Mouse (Mus musculus) adrenal gland, postnatal 4 days (tissue): ENCODE measurements around the gene Olfr524. TPM values are rescaled to one million over a fixed set of nuclear protein-coding genes. Genes with fewer than 3 reads are reported as not detected.

Experiments
- DNase-seq, 2 experiments: peaks; one replicate each; pipeline ENCODE4 v3.0.0; 2021 to 2022; ENCODE audit warnings: low spot score in 2 of 2, mixed read lengths in 2 of 2
- long read RNA-seq, 2 experiments: library from polyadenylated mRNA; stranded (forward); transcript quantifications; one replicate each; pipeline ENCODE4 v2.0.0; 2021
- total RNA-seq, 2 experiments: library from RNA; stranded (reverse); gene quantifications; 2 replicates each; pipeline ENCODE4 v1.2.3; 2021

Gene Olfr524
- total RNA-seq = not detected
- long read RNA-seq, experiment 1 = 0 reads
- long read RNA-seq, experiment 2 = 0 reads

DNA sequence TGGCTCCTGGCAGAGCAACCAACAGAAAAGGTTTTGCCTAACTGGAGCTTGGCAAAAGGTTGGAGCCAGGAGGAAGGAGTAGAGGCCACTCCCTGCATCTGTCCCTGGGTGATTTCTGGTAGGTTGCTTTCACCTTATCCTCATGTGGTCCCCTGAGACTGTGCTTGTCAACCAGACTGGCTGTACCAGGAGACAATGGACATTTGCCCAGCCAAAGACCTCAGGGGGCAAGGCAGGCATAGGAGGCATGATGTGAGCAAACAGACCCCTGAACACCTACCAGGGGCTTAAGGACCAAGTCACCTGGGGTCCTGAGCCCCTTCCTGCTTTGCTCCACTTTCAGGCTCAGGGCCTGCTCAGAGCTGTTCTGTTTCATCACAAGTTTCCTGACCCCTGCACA is at the start of gene Olfr524:
Gene Olfr524, minus strand, starts transcription at position 101 of the 400 bp plus-strand sequence.
- no peak for DNase-seq

DNA sequence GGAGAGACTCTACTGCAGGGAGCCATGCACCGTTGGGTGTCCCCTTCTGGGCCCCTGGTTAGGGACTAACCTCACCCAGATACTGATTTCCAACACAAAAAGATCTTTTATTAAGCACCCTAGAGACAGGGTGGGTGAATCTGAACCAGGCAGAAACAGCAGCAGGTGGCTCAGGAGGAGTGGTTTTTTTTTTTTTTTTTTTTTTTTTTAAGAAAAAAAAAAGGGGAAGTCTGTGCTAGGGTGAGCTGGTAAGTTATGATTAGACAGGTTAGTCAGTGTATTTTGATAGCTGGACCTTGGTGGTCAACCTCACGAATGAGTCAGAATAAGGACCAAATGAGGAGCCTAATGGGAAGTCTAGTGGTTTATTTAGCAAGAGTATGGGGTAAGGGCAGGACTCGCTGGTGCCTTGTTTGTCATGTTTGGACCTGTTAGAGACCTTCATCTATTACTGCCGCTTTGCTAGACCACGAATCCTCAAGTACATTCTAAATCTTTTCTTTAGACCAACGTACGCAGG is 48.1 kb upstream of the Olfr524 start:
- no peak for DNase-seq

DNA sequence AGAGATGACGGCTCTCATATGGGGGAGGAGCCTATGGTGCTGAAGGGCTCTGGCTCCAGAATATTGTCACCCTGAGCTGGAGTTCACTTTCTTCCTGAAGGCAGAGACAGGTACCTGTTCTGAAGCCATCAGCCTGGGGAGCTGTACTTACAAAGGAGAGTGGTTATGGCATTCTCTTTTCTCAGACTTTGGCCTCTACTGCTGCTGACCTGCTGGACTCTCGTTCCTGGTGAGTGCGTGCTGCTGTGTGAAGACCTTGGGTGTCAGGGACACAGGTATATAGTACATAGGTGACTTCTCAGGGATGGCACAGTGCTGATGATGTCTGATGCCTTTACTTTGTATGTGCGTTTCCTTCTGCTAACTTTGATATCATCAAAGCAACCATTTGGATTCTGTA is 41.5 kb upstream of the Olfr524 start, which contains the start of gene 5830411N06Rik:
Gene 5830411N06Rik, plus strand, starts transcription at position 69 of the 400 bp plus-strand sequence.
- no peak for DNase-seq

DNA sequence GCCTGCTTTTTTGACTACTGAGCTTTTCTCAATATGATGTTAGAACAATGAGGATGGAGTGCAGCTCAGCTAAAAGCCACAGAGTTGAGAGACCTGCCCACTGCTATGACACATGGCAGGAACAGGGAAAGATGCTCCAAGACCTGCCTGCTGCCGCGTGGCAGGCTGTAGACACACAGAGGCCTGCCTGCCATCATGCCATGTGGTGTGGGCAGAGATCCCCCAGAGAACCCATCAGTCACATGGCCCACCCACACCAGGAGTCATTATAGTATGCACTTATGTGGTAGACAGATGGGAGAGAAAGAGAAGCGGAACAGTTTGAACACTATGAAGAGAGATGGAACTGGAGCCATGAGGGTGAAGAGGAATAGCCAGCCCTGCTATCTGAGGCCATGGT is 27.9 kb upstream of the Olfr524 start:
- DNase-seq = no peak

DNA sequence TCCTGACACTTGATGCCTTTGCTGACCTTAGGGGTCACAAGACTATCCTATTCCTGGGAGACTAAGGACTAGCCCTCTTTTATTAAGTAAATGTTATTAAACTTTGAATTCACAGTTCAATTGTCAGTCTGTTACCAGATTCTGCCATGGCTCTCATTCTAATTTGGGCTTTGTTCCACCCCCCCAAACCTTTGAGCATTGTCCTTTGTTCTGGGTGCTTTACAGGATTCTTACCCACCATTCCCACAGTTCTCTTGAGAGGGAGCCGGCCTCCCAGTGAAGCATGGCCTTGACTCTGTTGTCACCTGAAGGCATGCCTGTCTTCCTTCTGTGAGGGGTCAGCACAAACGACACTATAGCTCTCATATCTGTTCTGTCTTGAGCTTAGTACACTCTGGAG is 25.3 kb upstream of the Olfr524 start:
- no peak for DNase-seq

DNA sequence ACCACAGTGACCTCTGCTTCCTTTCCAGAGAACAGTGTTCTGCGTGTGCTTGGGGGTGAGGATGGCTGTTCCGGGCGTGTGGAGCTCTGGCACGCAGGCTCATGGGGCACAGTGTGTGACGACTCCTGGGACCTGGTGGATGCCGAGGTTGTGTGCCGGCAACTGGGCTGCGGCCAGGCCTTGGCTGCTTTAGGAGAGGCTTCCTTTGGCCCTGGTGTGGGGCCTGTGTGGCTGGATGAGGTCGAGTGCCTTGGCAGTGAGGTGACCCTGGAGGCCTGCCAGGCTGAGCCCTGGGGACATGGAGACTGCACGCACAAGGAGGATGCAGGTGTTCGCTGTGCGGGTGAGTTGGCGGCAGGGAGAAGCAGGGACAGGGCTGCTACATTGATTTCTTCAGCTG is 22.7 kb upstream of the Olfr524 start:
- no peak for DNase-seq

DNA sequence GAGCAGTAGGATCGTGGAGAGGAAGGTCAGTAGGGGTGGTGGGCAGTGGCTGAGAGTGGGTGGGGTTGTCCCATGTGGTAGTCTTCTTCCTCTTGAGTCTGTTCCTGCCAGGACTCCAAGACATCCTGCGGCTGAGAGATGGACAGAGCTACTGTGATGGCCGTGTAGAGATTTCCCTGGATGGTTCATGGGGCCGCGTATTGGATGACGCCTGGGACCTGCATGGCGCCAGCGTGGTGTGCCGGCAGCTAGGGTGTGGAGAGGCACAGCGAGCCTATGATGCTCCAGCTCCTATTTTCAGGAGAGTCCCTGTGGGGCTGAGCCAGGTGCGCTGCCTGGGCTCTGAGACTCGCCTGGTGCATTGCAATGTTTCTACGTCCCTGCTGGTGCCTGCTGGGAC is 18.4 kb upstream of the Olfr524 start:
- DNase-seq = no peak

DNA sequence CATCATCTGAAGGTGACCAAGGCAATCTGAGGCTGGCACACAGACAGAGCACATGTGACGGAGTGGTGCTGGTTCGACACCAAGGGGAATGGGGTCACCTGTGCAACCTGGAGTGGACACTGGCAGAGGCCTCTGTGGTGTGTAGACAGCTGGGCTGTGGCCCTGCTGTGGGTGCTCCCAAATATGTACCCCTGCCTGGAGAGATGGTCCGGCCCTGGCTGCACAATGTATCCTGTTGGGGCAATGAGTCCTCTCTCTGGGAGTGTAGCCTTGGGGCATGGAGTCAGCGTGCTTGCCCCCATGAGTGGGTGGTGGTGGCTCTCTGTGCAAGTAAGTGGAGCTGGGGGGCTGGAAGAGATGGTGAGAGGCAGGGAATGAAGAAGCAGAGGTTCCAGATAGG is 14.6 kb upstream of the Olfr524 start:
- DNase-seq = no peak

DNA sequence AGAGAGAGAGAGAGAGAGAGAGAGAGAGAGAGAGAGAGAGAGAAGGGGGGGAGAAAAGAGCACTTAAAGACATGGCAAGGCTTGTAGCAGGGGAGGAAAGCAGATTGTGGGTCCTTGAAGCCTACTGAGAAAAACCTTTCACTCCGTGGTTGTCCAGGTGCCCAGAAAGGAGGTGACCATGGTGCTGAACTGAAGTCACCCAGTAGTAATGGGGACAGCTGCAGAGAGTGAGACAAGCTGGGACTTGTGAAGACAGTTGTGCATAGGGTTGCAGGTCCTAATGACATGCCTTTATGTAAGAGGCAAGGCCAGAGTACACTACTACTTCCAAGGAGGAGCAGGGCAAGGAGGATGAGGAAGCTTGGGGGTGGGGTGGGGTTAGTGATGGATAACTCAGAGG is 13.5 kb upstream of the Olfr524 start:
- no peak for DNase-seq

DNA sequence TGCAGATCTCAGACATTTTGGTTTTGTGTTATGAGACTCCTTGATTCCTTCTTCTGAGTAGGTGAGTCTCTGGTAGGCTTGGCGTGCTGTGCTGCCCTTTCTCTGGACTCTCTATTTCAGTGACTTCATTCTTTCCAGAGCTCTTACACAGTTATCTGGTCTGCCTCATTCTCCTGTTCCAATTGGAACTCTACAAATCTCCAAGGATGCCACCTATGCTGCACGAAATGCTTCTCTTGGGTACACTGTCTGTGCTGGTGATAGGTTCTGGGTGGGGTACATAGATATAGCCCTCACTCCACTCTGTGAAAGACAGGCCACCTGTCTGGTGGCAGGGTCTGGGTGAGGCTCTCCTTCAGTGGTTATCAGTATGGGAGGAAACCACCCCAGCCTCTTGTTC is 12.2 kb upstream of the Olfr524 start, which contains the start of gene Cd163l1:
Gene Cd163l1, plus strand, starts transcription at position 301 of the 400 bp plus-strand sequence.
- no peak for DNase-seq

DNA sequence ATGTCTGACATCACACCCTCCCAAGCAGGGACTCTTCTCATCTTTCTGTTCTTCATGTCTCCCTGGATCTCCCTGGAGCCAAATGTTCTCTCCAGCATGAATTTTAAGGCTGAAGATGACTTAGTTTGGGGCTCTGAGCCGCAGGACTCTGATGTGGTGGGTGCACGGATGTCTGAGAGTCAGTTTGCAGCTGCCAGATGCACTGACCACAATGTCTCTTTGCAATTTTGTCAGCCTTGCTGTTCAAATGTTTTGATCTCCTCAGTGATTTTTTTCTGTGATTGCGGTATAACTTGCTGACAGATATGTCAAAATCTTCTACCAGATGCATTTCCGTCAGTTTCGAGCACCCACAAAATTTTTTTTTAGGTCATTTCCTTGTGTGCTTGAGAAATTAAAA is 8.1 kb upstream of the Olfr524 start:
- no peak for DNase-seq

DNA sequence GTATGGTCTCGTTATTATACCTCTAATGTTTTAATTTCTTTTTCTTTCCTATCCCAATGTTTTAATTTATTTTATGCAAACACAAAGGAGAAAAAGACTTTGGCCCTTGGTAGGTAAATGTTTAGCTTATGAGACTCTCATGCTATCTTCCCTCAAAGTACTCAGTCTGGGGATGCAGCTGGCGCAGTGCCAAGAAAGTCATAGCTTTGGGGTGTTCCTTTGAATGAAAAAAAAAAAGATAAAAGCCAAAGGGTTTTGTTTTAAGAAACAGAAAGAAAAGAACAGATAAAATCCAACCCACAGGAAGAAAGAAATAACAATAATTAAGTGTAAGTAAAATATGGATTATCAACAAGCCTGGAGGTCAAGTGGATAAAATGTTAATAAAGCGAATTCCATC is 2.9 kb upstream of the Olfr524 start:
- DNase-seq = no peak

DNA sequence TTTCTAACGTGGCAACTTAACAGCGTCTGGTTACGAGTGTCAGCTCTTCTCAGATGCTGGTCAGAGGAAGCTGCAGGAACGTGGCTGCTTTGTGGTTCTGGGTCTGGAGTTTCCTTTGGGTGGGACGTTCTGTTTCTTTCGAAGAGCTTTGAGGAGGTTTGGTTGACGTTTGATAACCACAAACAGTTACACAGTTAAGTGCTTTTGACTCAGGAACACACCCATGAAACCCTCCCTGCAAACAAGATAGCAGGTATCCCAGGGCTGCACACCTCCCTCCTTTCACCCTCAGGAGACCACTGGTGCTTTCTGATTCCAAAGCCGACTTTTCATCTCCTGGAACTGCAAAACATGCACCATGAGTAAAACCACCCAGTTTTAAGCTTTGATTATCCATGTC is 2.4 kb upstream of the Olfr524 start:
- no peak for DNase-seq

DNA sequence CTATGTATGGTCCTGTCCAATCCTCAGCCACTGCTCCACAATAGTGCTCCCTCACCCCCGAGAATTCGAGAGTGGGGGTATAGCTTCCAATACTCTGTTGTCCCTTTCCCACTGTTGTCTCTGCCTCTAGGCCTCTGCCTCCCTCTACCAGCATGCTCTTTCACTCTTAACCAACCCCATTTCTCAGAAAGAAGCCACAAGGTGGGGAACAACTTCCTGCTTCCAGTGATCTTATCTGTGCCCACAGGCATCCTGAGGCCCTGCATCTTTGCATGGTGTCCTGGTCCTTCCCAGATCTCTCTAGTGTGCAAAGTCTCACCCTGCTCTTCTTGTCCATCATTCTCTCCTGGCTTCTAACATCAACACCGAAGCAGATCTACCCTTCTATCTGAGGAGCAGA is 1.1 kb upstream of the Olfr524 start:
- DNase-seq = no peak

DNA sequence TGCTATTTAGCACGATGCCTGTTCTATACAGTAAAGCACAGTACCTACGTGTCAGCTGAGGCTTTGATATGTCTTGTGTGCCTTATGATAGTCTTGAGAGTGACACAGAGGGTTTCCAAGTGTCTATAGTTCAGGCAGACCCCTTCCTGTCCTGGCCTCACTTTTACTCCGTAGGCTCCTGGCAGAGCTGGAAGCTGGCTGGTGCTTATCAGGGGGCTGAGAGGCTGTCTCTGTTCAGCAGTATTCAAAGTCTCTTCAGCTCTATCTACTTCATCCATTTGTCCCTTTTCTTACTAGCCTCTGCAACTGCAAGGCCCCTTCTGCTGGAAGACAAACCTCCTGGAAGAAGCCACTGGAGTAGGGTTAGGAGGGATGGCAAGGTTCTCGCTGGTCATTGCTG is 4.7 kb downstream of the Olfr524 start:
- DNase-seq = no peak

DNA sequence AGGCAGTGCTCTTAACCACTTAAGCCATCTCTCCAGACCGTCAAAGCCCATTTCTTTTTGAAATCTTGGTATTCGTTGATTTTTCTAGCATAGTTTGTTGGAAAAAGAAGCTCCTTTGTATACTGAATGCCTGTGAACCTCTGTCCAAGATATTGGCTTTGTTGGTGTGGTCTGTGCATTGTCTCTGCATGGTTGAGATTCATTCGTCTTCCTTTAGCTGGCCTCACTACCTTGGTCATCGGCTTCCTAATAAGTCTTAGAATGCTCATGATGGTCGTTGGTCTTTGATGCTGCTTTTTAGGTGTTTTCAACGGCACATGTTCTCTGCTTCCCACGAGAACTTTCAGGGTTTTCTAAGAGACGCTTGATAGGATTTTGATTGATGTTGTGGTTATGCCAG is 9.8 kb downstream of the Olfr524 start:
- DNase-seq = no peak

DNA sequence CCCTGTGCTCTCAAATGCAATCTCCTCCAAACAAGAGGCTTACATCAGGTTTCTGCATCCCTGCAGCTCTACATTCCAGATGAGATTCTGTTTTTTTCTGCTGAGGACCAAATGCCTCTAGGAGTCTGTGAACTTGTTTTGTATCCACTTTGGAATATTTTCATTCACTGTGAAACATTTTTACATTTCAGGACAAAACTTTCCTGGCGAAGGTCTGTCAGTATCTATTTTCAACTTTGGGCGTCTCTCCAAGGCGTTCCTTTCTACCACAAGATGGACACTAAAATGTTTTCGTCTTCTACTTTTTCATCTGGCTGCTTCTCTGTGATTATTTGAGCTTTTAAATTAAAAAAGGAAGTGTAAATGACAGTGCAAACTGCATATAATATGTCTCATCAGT is 11.7 kb downstream of the Olfr524 start:
- no peak for DNase-seq

DNA sequence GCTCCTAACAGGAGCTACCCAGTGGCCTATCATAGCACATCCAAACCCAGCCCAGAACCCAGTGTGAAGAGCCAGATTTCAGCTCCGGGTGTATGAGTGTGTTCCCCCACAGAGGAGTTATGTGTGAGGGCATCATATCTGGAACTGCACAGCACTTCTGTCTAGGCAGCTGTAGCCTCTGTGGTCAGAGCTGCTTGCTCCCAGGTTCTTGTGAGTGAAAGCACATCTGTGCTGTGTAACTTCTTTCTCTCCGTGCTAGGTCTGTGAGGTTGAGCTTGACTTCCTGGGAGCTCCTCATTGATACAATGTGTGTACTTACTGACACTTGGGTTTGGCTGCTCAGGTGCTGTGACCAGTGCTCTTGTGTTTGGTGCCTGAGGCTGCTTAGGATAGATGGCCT is 12.9 kb downstream of the Olfr524 start:
- no peak for DNase-seq

DNA sequence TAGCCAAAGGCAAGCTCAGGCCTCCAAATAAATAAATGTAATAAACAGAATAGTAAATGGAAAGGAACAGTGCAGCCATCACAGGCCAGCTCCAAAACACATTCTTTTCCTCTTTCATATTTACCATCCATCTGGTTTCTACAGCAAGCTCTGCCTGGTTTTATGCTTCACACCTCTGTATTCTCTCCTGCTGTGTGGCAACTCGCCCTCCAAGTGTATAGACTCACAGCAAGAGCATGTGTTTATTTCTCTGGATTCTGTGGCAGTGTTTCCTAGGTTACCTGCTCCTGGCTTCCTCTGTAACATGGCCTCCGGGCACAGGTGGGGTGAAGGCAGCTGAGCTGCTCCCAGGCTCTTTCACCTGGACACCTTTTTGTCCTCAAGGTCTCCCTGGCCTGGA is 13.3 kb downstream of the Olfr524 start:
- DNase-seq = no peak

DNA sequence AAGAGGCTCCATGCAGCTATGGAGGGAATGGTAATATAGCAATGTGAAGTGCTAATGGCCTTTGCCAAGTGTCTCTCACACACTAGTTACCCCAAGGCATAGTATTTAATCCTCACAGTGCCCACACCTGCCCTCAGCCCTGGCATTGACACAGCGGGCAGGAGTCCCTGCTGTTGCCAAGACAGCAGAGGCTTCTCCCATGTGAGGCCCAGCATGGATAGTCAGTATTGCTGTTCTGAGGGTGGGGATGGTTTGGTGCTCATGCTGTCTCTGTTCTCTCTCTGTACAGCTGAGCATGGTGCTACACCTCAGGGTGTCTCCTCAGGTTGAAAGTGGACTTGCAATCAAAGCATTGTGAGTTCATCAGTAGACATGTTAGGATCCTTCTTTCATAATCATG is 15.3 kb downstream of the Olfr524 start:
- no peak for DNase-seq

DNA sequence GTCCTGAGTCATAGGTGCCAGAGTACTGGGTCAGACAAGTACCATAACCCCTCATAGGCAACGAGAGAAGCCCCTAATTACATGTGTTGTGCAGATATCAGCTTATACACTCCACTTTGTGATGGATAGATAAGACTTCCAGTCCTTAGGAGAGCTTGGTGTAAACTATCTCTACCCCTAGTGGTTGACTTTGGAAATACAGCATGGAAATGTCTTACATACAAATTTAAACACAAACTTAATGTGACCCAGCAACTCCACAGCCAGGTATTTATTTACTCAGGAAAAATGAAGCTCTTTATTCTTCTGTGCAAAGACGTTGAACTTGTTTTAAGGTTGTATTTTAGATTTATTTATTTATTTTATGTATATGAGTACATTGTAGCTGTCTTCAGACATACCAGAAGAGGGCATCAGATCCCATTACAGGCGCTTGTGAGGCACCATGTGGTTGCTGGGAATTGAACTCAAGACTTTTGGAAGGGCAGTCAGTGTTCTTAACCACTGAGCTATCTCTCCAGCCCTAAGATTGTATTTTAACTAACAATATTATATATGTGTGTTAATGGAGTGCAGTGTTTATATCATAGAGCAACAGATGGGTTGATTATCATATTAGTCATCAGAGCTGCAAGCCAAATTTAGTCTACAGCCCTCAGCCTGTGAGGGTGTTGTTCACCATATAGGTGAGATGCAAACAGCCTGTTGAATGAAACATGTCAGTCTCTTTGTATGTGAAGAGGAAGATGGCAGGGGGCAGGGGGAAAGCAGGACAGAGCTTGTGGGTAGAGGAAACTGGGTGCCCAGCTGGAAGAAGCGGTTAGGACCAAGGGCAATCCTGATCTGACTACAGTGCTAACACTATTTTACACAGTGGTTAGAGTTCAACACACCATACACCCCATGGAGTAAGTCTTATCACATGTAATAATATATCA is 17.1 kb downstream of the Olfr524 start:
- DNase-seq = no peak

DNA sequence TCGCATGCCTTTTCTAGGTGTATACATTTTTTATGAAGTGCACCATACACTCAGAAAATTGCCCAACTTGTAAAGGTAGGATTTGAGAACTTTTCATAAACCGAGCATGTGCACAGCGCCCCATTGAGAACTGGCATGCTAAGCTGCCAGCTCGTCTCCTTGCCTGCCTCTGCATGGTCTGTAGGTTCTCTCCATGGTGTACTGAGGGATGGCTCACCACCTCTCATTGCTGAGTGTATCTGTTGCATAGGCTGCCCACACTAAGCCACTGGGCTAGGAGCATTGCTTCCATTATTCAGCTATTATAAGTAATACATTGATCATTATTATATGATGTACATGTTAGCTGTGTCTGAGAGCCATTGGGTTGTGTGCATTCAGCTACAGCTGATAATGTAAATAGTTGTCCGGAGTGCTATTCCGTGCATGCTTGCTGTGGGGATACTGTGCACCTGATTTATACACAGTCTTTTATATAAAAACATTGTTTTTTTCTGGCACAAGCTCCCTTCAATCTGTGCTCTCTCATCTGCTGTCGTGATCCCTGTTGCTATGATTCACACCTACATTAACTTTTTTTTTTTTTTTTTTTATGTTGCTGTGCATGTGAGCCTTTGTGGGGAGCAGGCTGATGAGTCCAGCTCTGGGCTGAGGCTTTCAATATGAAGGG is 17.9 kb downstream of the Olfr524 start:
- no peak for DNase-seq
